Mouse (Mus musculus) adrenal gland, postnatal 4 days (tissue): ENCODE data around the gene Pycard. TPM values are rescaled to one million over a fixed set of nuclear protein-coding genes. Genes with fewer than 3 reads are reported as not detected.
"Not testable (repeated sequence)": the region's sequence is repeated elsewhere in the genome, so short reads cannot be mapped to it uniquely, and the experiment has no call there.

ENCODE experiments used
- DNase-seq, 2 experiments: peaks; one replicate each; pipeline ENCODE4 v3.0.0; 2021 to 2022; ENCODE audit warnings: low spot score in 2 of 2, mixed read lengths in 2 of 2
- total RNA-seq, 2 experiments: library from RNA; stranded (reverse); gene quantifications; 2 replicates each; pipeline ENCODE4 v1.2.3; 2021

Gene Pycard
- total RNA-seq, 2 experiments from 2014 or later, result 14.7 to 15.3 TPM

GRCm38 (mm10) chr7:127944614-127945013 lies 49.1 kb downstream of the Pycard start:
- DNase-seq, result no peak

- not testable (repeated sequence) for DNase-seq
Observed at GRCm38 (mm10) chr7:127942097-127942496, 51.6 kb downstream of the Pycard start.

Other genes starting within 250 kb of the Pycard start
- gene Fbxl19, start 249.3 kb downstream of the Pycard start, total RNA-seq, result 10 to 100 TPM; 24.6 to 26.0 TPM
- gene Orai3, start 224.1 kb downstream of the Pycard start, total RNA-seq, result 10 to 100 TPM; 26.7 to 28.9 TPM
- gene Setd1a, start 217.2 kb downstream of the Pycard start, total RNA-seq, result 10 to 100 TPM; 63.9 to 64.9 TPM
- gene Gm49388, start 208.3 kb downstream of the Pycard start, total RNA-seq, result 1 to 10 TPM; 6.2 to 8.1 TPM
- gene Hsd3b7, start 193.3 kb downstream of the Pycard start, total RNA-seq, result 10 to 100 TPM; 36.9 to 49.1 TPM
- gene Stx4a, start 169.6 kb downstream of the Pycard start, total RNA-seq, result 100 to 1,000 TPM; 101 to 106 TPM
- 10 to 100 TPM; 11.8 to 12.2 TPM for gene Stx1b, start 169.3 kb downstream of the Pycard start, total RNA-seq
- gene Zfp646, start 117.6 kb downstream of the Pycard start, total RNA-seq, result 10 to 100 TPM; 50.2 to 55.8 TPM
- 10 to 100 TPM; 13.4 to 13.7 TPM for gene Zfp668, start 117.0 kb downstream of the Pycard start, total RNA-seq
- 1 to 10 TPM in 1 of 2 experiments, under 1 TPM in 1; 0.87 to 2.9 TPM for gene Prss53, start 102.9 kb downstream of the Pycard start, total RNA-seq
- gene Gm21974, start 98.4 kb downstream of the Pycard start, total RNA-seq, result not detected
- gene Vkorc1, start 98.2 kb downstream of the Pycard start, total RNA-seq, result 10 to 100 TPM; 71.8 to 93.6 TPM
- 100 to 1,000 TPM; 105 to 112 TPM for gene Bckdk, start 89.8 kb downstream of the Pycard start, total RNA-seq
- gene Kat8, start 81.4 kb downstream of the Pycard start, total RNA-seq, result 10 to 100 TPM; 27.5 to 30.8 TPM
- 10 to 100 TPM in 1 of 2 experiments, 1 to 10 TPM in 1; 1.2 to 13.9 TPM for gene Prss8, start 63.8 kb downstream of the Pycard start, total RNA-seq
- gene Prss36, start 47.1 kb downstream of the Pycard start, total RNA-seq, result 1 to 10 TPM; 6.4 to 8.1 TPM
- 100 to 1,000 TPM; 555 to 559 TPM for gene Fus, start 26.4 kb downstream of the Pycard start, total RNA-seq
- gene Trim72, start 10.1 kb upstream of the Pycard start, total RNA-seq, result 1 to 10 TPM; 3.4 to 8.6 TPM
- gene Itgam, start 68.8 kb upstream of the Pycard start, total RNA-seq, result 1 to 10 TPM; 3.3 to 5.6 TPM
- not detected for gene Gm49368, start 68.8 kb upstream of the Pycard start, total RNA-seq
- gene Itgax, start 135.7 kb upstream of the Pycard start, total RNA-seq, result under 1 TPM; 0.45 to 0.59 TPM
- gene Itgad, start 160.5 kb upstream of the Pycard start, total RNA-seq, result under 1 TPM; 0.20 to 0.23 TPM
- gene Cox6a2, start 212.5 kb upstream of the Pycard start, total RNA-seq, result 10 to 100 TPM; 15.8 to 26.8 TPM
- 10 to 100 TPM; 23.7 to 25.2 TPM for gene Armc5, start 243.5 kb upstream of the Pycard start, total RNA-seq
- 1 to 10 TPM; 8.4 TPM for gene 9130023H24Rik, start 244.2 kb upstream of the Pycard start, total RNA-seq